Mouse (Mus musculus) layer of hippocampus, postnatal 36 days (tissue): ENCODE results near the gene Ifrd2. TPM values are rescaled to one million over a fixed set of nuclear protein-coding genes. Genes with fewer than 3 reads are reported as not detected.
A peak's percentile ranks its signal among the peaks of the same experiment; 100 is the strongest.

Source experiments
- DNase-seq, 2 experiments: peaks; one replicate each; pipeline ENCODE4 v3.0.0; 2022
- total RNA-seq, 2 experiments: library from RNA; stranded (reverse); gene quantifications; 2 replicates each; pipeline ENCODE4 v1.2.3; 2021

The Ifrd2 gene
- total RNA-seq, 2 experiments from 2014 or later = 11.2 to 13.8 TPM

DNA sequence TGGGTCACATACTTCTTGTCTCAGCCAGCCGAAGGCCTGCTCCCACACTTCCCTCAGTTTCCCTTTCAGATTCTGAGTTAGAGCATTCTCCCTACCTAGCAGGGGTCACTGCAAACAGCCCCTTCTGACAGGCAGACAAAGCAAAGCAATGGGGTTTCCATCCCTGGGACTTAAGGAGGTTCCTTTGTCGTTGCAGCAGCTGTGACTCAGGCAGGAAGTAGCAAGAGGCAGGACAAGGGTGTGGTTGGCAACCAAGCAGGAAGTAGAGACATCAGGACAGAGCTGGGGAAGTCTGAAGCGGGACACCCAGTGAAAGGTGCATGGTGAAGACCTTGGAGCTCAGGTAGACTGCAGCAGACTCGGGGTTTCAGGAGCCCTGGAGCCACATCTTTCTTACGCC lies 37.1 kb downstream of the Ifrd2 start:
- no peak for DNase-seq

DNA sequence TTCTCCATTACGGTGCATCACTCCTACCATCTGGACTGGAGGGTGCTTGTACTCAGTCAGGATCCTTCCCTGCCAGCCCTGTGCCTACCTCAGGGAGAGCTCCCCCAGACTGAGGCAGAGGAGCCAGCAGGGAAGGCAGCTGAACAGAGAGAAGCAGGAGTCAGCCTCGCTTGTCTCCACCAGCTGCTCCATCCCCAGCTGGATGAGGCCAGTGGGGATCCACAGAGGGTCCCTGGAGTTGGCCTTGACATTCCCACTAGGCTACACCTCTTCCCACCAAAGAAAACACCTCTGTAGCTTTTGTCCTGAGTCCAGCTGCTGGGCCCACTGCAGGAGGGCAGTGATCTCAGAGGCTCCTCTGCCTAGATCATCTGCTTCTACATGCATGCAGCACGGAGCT lies 37.5 kb downstream of the Ifrd2 start:
- DNase-seq = no peak

DNA sequence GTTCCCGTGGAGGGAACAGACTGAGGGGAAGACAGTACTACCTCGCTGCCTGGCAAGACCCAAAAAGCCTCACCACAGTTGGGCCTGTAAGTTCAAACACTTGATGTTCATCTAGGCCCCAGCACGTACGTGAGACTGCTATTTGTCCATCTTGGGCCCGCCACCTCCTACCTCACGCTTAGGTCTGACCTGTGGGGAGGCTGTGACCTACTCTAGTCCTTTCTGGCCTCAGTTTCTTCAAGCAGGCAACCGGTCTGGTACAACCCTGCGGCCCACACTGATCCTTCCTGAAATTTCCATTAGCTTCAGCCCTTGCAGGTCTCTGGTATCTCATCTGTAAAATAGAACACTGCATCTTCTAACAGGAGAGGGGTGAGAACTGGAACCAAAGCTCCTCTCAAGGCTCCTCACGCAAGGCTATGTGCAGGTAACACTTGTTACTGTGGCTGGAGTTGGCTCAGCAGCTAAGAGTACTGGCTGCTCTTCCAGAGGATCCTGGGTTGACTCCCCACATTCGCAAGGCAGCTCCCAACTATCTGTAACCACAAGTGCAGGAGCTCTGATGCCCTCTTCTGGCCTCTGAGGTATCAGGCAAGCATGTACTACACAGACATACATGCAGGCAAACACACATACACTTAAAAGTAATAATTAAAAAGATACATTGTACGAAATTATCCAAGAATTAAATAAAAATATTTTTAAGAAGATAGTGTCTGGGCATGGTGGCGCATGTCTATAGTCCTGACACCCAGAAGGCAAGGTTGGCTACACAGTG lies 38.1 kb downstream of the Ifrd2 start:
- DNase-seq = no peak

DNA sequence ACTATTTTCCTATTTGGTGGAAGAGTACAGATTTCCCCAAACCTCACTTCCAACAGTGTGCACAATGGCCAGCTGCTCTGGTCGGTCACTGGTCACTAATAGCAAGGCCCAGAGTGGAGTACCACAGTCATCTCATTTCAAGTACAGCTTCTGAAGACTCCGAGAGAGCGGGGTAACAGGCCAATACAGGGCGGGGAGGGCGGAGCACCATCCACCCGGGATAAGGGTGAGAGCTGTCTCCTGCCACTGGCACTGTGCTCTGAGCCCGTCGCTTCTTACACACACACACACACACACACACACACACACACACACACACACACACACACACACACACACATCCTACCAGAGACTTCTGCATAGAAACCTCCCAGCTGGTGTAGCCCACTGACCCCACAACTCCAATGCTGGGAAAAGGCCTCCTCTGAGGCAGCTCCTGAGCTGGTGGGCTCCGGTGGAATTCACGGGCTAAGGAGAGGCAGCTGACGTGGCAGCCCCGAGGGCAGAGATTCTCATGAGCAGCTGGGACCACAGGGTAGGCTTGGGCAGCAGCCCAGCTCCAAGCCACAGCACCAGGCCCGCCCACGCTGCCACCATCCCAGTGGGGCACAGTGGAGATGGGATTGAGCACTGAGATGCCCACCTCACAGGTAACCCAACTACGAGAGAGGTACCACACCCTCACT lies 38.9 kb downstream of the Ifrd2 start:
- no peak for DNase-seq

DNA sequence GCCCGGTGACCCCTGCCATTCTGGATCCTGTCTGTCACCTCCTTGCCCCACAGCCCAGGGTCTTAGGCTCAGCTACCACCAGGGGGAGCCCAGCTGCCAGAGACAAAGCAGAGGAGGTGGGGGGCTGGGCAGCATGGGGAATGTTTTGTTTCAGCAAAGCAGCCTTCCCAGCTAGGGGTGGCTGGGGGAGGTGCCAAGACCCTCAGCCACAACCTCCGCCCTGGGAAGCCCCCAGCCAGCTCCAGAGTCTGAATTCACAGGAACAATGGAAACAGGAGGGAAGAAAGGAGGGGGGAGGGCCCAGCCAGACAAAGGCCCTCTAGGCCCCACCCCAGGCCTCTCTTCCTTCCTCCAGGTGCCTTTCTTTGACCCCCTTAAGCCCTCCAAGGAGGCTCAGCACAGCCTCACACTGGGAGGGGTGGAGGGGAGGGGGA lies 39.4 kb downstream of the Ifrd2 start:
- peak; percentile 76 to 78 for DNase-seq

DNA sequence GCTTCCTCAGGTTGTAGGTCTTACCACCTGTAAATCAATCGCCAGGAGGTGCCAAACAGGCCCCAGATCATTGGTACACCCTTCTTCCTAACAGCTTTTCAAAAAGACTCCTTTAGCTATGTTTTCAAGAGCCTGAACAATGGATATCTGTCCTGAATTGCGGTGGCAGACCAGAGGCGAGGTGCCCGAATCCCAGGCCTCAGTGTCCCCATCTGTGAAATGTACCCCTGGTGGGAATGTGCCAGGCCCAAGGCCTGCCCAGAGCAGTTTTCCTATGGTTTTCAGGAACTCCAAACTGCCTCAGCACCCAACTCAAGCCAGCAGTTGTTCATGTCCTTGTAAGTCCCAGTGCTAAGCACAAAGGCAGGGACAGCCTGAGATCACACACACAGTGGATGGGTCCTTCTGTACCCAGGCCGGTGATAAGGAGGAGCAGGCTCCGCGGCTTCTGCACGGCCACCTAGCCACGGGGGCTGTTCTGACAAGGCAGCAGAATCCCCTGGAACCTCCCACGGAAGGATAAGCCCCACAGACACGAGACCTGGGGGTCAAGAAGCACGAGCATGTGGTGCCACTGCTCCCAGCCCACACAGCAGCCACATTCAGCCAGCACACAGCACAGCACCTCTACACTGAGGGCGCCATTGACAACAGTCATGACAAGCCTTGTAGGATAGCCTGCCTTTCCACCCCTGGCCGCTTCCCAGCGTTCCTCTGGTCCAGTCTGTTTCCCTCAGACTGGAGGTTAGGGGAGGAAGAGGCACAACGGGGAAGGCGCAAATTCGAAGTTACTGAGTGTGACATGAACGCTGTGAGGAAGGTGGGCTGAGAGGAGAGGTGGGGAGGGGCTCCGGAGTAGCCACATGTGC lies 40.2 kb downstream of the Ifrd2 start:
- no peak for DNase-seq

DNA sequence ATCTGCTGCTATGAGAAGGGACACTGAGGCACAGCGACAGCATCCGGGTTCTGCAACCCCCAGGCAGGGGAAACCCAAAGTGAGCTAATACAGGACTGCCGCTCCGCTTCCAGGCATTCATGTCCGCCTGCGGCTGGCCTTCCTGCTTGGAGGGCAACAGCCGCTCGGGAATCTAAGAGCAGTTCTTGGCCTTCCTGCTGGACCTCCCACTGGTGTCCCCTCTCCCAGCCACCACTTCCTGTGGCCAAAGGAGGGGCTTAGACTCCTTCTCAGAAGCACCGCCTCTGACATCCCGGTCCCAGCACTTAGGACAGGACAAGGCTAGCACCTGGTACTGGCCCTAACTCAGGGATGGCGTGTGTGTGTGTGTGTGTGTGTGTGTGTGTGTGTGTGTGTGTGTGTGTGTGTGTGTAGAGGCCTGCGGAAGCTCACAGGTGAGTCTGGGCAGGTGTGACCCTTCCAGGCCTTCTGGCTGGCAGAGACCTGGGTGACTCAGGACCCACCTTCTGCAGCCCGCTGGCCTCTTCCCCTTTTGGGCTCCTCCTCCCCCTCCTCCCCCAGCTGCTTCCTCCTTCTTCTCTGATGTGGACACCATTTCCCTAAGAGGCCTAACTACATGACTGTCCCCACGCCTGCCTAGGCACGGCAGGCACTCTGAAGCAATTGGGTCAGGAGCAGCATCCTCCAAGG lies 41.4 kb downstream of the Ifrd2 start:
- DNase-seq = no peak

DNA sequence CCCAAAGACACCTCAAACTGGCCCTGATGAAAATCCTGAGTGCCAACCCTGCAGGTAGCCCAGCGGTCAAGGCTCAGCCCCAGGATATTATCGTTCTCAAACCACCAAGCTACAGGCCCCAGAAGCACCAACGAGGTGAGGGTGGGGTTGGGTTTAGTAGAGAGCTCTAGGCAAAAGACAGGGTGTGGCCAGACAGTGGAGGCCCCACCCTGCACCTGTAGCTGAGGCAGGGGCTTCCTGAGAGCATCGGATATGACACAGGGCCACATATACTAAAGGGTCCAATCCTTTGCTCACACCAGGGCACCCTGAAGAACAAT lies 41.9 kb downstream of the Ifrd2 start:
- no peak for DNase-seq

DNA sequence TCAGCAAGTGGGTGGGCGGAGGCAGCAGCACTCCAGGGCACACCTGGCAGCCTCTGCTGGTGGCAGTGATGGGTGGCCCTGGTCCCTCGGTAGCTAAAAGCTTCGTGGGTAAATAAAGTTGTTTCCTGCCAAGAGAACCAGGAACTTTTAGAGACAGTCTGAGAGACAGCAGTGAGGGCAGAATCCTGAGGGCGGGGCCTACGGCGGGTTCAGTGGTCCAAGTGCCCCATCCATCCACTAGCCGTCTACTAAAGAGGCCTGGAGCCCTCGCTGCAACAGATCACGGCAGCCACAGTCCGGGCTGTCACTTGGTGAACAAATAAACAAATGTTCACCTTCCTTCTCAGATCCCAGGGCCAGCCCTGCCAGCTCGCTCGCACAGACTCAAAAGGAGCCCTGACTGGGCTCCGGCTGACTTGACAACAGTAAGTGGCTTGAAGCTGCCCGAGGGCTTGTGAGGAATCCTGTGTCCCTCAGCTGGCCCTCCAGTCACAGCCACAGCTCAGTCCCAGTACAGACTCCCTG lies 42.5 kb downstream of the Ifrd2 start:
- DNase-seq = no peak

DNA sequence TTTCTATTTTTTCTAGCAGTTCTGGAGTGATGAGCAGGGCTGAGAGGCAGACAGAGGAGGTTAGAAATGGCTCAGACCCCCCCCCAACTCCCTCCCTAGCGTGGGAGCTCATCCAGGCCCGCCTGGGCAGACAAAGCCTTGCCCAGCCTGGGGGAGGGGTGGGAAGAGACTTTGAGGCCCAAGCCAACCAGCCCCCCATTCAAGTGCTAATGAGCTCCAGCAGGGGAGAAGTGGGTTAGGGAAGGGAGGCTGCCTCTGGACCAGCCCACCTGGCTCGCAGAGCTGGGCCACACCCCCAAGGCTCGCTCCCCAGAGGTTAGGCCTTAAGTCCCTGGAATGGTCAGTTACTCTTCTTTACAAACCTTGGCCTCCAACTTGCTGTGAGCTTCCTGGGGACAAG lies 43.1 kb downstream of the Ifrd2 start:
- DNase-seq = peak; percentile 51 to 67

DNA sequence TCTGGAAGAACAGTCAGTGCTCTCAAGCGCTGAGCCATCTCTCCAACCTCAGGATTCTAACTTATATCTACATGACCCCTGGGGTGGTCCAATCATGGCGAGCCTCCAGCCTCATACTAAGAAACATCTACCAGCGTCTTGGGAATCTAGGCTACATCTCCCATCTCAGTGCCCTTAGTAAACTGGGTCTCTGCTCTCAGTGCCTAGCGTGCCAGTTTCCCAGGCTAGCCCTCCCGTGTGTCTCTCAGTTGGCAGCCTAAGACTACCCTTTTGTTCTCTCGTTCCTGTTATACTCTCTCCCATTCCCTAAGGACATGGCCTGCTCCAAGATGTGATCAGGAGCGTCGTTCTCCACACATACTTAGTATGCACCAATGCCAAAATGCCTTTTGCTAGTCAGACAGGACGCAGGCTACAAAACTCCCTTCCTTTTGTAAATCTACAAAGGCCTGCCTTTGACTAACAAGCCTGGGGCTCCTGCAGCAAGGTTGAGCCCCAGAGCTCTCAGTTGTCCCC lies 43.9 kb downstream of the Ifrd2 start:
- DNase-seq = no peak

DNA sequence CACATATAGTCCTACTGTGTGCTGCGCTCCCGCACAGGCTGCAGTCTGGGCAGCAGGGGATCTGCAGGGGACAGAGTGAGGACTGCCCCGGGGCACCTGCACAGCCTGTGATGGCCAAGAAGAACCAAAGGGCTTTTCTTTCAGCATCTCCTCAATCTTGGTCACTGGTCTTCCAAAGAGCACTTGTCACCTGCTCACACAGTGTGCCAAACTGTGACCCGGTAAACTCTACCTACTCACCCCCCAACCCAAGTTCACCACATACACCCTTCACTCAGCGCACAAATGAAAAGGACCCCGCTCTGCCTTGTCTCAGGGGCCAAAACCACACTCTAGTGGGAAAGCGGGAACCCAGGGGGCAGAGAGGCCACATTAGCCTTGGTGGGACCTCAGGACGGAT lies 44.4 kb downstream of the Ifrd2 start:
- no peak for DNase-seq

DNA sequence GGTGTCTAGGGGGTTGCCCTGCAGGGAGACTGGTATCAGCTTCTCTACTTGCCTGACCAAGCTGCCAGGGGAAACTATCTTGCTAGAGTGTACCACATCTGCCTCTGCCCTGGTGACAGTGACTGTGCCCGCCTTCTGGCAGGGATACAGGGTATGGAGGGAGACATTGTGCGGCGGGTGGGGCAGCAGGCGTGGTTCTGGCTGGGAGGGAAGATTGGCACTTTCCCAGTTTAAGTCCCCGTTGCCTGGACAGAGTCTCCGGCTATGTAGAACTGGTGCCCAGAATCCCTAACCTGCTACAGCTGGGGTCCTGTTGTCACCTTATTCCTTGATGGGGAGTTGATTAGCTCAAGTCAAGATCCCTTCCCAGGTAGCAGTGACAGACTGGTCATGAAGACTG lies 45.0 kb downstream of the Ifrd2 start:
- DNase-seq = peak in 1 of 2 experiments; percentile 42

DNA sequence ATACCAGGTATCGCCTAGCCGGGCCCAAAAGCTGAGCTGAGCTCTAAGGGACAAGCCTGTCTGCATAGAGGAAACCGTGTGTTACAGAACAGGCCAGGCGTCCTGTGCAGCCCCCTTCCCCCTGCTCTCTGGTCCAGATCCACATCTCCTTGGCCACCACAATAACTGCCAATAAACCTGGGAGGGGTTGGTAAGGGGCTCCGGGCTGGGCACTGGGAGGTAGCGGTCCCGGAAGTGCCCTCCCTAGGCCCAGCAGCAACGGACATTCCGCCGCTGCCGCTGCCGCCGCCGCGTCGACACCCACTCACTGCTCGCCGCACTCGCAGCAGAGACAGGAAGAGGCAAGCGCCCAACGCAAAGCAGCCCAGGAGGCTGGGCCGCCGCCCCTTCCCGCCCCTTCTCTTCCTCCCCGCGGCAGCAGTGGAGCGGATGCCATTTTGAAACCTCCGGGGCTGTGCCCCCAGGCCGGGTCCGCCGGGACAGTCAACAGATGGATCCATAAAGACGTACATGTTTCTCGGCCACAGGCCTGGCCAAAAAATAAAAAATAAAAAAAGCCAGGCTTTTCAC lies 45.7 kb downstream of the Ifrd2 start:
- peak; percentile 76 to 80 for DNase-seq

DNA sequence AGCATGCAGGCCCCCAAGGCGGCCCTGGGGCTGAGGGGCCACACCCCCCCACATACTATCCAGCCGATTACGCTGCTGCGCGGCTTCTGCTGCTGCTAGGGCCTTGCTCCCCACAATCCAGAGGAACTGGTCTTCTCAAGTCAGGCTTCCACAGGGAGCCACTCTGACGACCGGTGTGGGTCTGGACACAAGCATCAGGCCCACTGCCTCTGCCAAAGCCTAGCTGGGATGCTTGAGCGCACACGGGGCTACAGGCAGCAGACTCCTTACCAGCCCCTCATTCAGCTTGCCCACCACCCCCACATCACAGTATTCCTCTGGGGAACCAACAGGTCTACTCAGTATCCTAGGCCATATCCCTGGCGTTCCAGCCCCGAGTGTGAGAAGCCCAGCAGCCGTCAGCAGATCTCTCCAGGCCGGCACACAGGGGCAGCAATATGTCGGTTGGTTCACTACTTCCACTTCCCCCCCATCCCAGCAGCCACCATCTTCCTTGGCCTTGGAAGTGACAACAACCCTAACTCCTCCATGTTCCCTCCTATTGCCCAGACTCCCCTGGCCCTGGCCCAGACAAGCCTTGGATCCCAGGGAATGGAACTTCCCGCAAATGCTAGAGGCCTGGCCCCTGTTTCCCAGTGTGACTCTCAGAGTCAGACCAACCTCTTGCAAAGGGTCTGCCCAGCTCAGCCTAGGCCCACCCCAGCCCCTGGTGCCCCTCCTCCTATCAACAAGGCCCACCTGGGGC lies 46.4 kb downstream of the Ifrd2 start:
- DNase-seq = no peak

DNA sequence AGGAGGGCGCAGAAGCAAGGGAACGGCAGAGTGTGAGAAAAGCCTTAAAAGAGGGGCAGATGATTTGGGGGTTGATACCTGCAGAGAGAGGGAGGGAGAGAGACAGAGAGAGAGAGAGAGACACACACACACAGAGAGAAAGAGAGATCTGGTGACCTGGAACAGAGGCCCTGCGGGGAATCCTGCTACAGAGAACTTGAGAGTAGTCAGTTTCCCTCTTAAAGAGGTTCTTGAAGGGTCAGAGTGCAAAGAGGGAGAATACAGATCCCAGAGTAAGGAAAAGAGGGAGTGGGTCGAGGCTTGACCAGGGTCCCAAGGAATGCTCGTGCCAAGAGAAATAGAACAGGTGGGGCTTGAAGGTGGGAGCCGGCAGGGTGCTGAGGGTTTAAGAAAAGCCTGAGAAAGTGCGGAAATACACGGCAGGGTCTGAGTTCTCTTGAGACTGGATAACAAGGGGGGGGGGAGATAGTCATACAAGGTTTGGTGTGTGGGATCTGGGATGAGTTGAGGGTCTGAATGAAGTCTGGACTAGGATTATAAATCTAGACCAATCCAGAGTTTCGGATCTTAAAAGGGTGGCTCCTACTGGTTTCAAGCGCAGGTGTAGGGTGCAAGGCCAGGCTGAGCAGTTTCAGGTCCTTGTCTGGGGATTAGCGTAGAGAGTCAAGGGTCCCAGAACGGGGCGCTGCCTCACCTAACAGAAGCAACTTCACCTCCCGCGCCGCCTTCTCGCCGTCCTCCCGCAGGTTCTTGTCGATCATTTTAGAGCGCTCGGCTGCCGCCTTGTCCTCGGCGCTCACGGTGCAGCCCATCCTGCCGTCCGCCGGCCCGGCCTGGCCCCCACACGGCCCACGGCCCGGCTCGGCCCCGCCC lies 47.2 kb downstream of the Ifrd2 start:
- DNase-seq = no peak

DNA sequence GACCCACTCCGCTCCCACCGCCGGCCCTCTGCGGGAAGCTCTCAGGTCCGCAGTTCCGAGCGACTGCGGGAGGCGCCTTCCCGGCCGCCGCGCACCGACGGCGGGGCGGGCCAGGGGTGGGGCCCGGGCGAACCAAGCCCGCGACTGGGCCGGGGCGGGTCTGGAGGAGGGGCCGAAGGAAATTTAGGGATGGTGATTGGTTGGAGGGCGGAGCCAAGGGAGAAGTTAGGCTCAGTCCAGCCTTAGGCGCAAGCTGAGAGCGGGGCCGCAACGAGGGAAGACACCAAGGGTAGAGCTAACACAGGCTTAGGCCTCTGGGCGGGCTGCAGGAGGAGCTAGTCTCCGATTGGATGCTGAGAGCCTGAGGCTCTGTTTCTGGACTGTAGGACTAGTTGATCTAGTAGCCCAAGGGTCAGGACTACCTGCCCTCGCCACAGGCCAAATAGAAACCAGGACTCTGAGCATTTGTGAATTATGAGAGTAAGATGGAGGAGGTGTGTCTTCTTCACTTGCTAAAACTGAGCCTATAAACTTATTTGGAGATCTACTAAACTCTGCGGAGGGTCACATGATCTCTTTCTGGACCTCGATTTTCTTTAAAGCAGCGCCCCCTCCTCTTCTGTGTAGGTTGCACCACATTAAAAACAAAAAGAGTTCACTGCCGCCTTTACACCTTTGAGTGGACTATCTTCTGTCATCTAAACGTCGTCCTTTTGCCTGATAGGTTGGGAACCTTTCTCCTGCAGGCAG lies 48.0 kb downstream of the Ifrd2 start, which contains the start of gene Gnai2:
TSS of gene Gnai2 (minus strand) at position 89 of the 750 bp plus-strand sequence.
- DNase-seq = peak; percentile 94 to 95

DNA sequence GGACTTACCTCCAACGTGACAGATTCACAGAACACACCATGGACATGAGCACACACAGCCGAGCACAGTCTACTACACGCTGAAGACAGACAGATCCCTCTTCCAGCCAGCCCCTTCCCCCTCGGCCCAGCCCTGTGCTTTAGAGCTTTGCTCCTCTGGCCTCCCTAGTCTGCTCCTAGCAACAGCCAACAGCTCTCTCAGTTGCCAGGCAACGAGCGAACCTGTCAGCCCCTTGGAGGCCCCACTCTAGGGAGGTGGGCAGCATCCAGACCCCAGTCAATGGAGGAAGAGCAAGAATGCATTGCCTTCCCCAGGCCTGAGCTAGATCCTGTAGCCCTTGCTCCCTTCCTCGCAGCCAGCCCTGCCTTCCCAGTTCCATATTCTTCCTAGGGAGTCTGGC lies 49.6 kb downstream of the Ifrd2 start:
- DNase-seq = no peak

DNA sequence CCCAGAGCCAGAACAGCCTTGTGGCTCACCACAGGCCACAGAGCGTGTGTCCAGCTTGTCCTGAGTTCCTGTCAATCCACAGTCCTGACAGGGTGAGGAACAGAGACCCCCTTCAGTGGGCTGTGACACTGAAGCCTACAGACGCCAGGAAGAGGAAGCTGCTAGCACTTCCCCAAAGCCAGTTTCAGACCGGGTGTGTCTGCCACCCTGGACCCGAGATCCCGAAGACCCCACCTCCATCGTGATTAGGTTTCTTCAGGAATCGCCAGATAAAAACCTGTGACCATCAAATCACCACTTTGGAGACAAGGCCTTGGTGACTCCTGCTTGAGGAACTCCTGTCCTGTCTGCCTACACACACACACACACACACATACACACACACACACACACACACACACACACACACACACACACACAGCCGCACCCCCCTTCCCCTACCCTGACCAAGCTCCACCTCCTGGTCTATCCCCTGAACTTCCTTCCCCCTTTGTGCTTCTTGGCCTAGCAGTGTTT lies 52.9 kb downstream of the Ifrd2 start:
- DNase-seq = no peak
